Mouse (Mus musculus): ENCODE measurements around the gene Hist1h1t. TPM values are rescaled to one million over a fixed set of nuclear protein-coding genes. Genes with fewer than 3 reads are reported as not detected.

Gene Hist1h1t
- polyA plus RNA-seq, 1 experiment from 2014 or later = not detected

DNA sequence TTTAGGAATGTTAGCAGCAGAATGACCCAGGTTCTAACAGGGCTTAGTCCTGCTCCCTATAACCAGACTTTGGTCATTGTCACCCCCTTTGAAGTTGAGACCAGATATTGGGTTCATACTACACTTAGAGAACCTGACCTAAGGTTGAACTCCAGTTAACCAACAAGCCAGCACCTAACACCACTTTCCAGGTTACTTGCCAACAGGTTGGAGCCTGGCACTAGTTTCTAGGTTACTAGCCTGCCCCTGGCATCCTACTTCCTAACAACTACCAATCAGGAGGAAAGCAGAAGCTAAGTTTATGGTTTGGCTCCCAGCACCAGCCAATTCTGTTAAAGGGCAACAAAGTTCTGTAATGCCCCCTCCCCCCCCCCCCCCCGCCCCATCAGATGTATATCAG, 29.6 kb downstream of the Hist1h1t start:
- Histone ChIP-seq H3K36me3 (no peaks in the 10 kb centered on the region), H3K4me2 (replicated peaks) (no peak overlapping the region), H3K27ac (replicated peaks) (no peak overlapping the region), H3K4me1 (no peaks in the 10 kb centered on the region), H3K9ac (replicated peaks) (no peak overlapping the region), H3K4me3 (no peak overlapping the region), H3K9me3 (no peaks in the 10 kb centered on the region), H3K27me3 (no peaks in the 10 kb centered on the region)
- ATAC-seq (replicated peaks) = no peak
- 60% methylated on average over 1 of the region's 1 CpGs for WGBS

DNA sequence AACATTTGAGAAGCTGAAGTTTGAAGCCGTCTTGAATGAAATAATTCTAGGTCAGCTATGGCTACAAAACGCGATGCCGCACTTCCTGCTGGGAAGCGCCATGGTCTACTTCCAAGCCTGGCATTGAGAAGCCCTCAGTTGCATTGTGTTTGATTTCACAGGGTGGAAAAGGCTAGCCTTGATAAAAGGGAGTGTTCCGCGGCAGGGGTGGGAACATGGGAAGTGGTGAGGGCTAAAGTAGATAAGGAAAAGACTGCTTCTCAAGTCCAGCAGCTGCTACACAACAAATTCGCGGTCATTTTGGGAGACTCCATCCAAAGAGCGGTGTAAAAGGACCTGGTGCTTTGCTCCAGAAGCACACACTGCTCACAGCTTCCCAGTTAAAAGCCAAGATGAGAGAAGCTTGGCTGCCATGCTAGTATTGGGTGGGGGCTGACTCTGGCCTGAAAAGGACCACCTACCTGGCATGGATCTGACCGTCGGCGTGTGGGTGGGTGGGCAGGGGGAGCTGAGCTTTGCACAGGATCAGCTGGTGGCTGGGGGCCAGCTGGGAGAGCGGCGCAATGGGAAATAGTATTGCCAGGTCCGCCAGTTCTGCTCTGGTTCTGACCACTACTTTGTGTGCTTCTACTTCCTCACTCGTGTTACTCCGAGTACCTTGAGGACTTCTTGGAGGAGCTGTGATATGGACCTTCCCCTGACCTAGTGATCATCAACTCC, 33.0 kb downstream of the Hist1h1t start:
- Histone ChIP-seq H3K36me3 (no peaks in the 10 kb centered on the region), H3K4me3 (no peak overlapping the region), H3K9me3 (no peaks in the 10 kb centered on the region), H3K4me1 (no peaks in the 10 kb centered on the region), H3K27me3 (no peaks in the 10 kb centered on the region), H3K27ac (replicated peaks) (no peak overlapping the region), H3K4me2 (replicated peaks) (no peak overlapping the region), H3K9ac (replicated peaks) (no peak overlapping the region)
- WGBS = 91% methylated on average over 18 of the region's 18 CpGs
- no peak for ATAC-seq (replicated peaks)

DNA sequence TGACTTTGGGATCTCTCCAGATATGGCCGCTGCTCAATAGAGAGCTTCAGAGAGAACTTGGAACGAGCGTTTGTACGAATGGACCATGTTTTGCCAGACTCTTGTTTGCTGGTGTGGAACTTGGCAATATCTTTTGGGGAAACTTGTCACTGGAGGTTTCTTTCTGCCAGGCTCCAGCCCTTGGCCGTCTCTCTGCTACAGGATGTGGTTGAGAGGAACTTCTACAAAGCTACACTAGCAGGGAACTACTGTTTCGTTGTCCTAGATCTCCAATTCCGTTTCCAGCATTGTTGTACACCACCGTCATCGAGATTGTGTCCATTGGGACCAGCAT, 33.5 kb downstream of the Hist1h1t start:
- ATAC-seq (replicated peaks) = no peak
- no peak overlapping the region for H3K4me3 ChIP-seq
- no peaks in the 10 kb centered on the region for H3K27me3 ChIP-seq
- no peaks in the 10 kb centered on the region for H3K36me3 ChIP-seq
- H3K9me3 ChIP-seq = no peaks in the 10 kb centered on the region
- H3K27ac ChIP-seq (replicated peaks) = no peak overlapping the region
- 88% methylated on average over 9 of the region's 9 CpGs for WGBS
- no peak overlapping the region for H3K9ac ChIP-seq (replicated peaks)
- H3K4me2 ChIP-seq (replicated peaks) = no peak overlapping the region
- H3K4me1 ChIP-seq = no peaks in the 10 kb centered on the region

DNA sequence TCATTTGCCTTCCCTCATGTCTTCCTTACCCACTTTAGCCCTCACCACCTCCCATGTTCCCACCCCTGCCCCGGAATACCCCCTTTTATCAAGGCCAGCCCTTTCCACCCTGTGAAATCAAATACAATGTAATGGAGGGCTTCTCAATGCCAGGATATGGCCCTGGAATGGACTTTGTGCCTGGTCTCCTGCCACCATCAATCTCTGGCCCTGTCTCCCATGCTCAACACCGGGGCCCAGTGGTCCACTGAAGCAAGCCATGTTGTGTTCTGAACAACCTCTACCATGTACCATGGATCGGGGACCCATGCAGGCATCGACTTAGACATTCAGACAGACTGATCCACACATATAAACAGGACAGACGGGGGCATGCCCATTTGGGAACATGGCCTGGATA, 34.1 kb downstream of the Hist1h1t start:
- Histone ChIP-seq H3K4me3 (no peak overlapping the region), H3K36me3 (no peaks in the 10 kb centered on the region), H3K27me3 (no peaks in the 10 kb centered on the region), H3K9ac (replicated peaks) (no peak overlapping the region), H3K27ac (replicated peaks) (no peak overlapping the region), H3K4me1 (no peaks in the 10 kb centered on the region), H3K9me3 (no peaks in the 10 kb centered on the region), H3K4me2 (replicated peaks) (no peak overlapping the region)
- no peak for ATAC-seq (replicated peaks)
- 92% methylated on average over 5 of the region's 5 CpGs for WGBS

DNA sequence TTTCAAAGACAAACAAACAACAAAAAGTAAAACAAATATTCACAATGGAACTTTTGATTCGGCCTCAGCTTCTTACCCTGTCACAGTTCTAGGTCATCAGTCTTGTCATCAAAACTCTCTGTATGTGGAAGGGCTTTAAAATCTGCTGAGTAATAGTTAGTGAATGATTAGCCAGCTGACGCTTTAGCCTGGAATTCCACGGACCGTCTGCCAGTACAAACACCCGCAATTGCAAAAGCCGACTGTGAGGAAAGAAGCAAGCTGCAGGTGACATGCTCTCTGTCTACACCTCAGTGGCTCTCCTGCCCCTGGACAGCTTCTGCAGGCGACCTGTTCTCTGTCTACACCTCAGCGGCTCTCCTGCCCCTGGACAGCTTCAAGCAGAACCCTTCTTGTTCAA, 34.9 kb downstream of the Hist1h1t start:
- H3K4me3 ChIP-seq = no peak overlapping the region
- no peaks in the 10 kb centered on the region for H3K9me3 ChIP-seq
- H3K9ac ChIP-seq (replicated peaks) = no peak overlapping the region
- no peaks in the 10 kb centered on the region for H3K36me3 ChIP-seq
- ATAC-seq (replicated peaks) = no peak
- 56% methylated on average over 8 of the region's 8 CpGs for WGBS
- no peak overlapping the region for H3K4me2 ChIP-seq (replicated peaks)
- H3K27me3 ChIP-seq = no peaks in the 10 kb centered on the region
- no peaks in the 10 kb centered on the region for H3K4me1 ChIP-seq
- no peak overlapping the region for H3K27ac ChIP-seq (replicated peaks)

DNA sequence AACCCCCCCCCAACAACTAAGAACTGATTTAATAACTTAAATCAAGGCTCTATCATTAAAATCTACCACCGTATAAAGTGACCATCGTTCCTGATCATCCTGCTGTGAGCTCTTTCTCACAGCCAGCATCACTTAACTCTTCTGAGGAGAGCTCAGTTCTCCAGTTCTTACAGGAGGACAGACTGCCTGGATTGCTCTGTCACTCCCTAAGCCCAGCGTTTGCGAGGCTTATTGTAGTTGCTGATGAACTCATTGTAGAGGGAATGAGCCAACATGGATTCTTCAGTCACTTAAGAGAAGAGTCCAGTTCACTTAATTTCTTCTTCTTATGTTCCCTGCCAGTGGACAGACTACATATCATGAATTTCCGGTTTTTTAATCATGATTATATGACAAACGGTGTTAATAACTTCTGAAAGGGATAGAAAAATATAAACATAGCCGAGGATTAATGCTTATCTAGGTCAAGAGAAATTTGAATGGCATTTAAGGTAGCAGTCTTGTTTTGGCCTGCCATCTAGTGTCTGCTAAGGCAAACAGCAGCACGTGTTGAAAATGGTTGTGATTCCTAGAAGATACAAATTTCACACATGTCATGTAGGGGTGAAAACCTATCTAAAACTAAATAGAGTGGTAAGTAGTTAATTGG, 36.7 kb downstream of the Hist1h1t start:
- Histone ChIP-seq H3K4me1 (no peaks in the 10 kb centered on the region), H3K4me2 (replicated peaks) (no peak overlapping the region), H3K36me3 (no peaks in the 10 kb centered on the region), H3K9me3 (no peaks in the 10 kb centered on the region), H3K4me3 (no peak overlapping the region), H3K9ac (replicated peaks) (no peak overlapping the region), H3K27me3 (no peaks in the 10 kb centered on the region), H3K27ac (replicated peaks) (no peak overlapping the region)
- WGBS = 25% methylated on average over 8 of the region's 8 CpGs
- peak; percentile 53; the same call in 1 of the 2 replicates for ATAC-seq (replicated peaks)

DNA sequence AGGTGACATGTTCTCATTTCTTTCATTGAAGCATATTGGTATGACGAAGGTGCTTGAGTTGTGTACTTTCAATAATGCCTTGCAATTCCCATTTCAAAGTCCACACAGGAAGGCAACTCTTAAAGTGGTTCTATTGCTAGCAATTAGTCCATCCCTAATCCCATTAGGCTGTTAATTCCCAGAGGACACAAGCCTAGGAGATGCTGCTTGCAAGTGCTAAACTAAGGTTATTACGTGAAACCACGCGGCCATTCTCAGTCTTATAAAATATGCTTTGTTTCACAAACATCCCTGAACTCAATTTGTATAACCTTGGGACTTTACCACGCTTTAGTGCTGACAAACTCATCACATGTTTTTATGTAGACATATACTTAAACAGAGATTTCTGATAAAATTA, 41.5 kb downstream of the Hist1h1t start:
- Histone ChIP-seq H3K27ac (replicated peaks) (no peak overlapping the region), H3K4me1 (peaks cover 21% of the 10 kb centered on the region), H3K27me3 (no peaks in the 10 kb centered on the region), H3K9ac (replicated peaks) (no peak overlapping the region), H3K4me2 (replicated peaks) (no peak overlapping the region), H3K36me3 (no peaks in the 10 kb centered on the region), H3K9me3 (no peaks in the 10 kb centered on the region), H3K4me3 (no peak overlapping the region)
- WGBS = 83% methylated on average over 5 of the region's 5 CpGs
- no peak for ATAC-seq (replicated peaks)

DNA sequence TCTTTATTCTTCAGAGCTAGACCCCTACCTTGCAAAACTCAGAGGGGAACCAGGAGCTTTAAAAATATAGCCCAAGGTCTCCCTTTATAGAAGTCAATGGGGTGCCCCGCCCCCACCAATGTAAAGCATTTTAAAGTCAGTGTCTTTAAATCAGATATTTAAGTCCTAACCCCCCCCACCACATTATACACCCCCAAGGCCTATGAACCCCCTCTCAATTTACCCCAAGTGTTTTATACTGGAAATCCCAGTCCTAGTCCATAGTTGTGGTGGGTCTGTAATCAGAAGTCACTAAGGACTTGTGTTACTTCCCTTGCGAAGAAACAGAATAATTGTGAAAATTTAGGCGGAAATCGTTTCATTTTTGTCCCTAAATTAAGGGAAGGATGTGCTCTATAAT, 42.4 kb downstream of the Hist1h1t start:
- Histone ChIP-seq H3K27ac (replicated peaks) (peak overlapping the region; percentile 96), H3K4me1 (peaks cover 21% of the 10 kb centered on the region), H3K36me3 (no peaks in the 10 kb centered on the region), H3K9me3 (no peaks in the 10 kb centered on the region), H3K9ac (replicated peaks) (peak overlapping the region; percentile 77), H3K27me3 (no peaks in the 10 kb centered on the region), H3K4me2 (replicated peaks) (peak overlapping the region; percentile 100), H3K4me3 (peak overlapping the region; percentile 54; the same call in 1 of the 2 replicates)
- 21% methylated on average over 4 of the region's 4 CpGs for WGBS
- ATAC-seq (replicated peaks) = no peak

DNA sequence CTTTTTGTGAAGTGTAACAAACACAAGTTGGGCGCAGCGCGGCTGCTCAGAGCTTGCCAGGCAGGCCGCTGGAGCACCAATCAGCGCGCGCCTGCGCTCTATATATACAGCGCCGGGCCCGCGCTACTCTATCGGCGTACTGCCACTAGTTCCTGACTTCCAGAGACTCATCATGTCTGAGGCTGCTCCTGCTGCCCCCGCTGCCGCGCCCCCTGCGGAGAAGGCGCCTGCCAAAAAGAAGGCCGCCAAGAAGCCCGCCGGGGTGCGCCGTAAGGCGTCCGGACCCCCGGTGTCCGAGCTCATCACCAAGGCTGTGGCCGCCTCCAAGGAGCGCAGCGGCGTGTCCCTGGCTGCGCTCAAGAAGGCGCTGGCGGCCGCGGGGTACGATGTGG, 43.1 kb downstream of the Hist1h1t start, which contains the start of gene Hist1h1c:
TSS of gene Hist1h1c (plus strand) at position 132 of the 392 bp plus-strand sequence.
- H3K4me3 ChIP-seq = peak within 1 kb of the TSS; percentile 54

DNA sequence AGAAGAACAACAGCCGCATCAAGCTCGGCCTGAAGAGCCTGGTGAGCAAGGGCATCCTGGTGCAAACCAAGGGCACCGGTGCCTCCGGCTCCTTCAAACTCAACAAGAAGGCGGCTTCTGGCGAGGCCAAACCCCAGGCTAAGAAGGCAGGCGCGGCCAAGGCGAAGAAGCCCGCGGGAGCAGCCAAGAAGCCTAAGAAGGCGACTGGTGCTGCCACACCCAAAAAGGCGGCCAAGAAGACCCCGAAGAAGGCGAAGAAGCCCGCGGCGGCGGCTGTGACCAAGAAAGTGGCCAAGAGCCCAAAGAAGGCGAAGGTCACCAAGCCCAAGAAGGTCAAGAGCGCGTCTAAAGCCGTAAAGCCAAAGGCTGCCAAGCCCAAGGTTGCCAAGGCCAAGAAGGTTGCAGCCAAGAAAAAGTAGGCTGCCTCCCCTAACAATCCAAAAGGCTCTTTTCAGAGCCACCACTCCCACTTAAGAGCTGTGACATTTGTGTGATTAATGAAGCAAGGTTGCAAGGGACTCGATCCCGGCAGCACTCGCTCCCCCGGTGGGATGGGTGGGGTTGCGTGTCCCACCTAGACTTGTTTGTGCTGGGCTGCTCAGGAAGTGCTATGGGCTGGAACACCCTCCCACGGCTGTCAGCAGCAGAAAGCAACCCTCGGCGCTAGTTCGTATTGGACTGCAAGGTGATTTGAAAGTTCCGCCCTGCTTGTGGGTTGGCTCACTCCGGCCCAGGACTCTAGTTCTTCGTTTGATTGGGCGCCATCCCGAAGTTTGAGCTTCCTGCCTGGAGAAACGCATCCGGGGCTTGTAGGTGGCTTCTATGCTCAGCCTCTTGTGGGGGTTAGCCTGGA, 43.7 kb downstream of the Hist1h1t start:
- under 1% methylated on average over 39 of the region's 39 CpGs for WGBS
- H3K4me2 ChIP-seq (replicated peaks) = peak overlapping the region; percentile 100
- no peaks in the 10 kb centered on the region for H3K36me3 ChIP-seq
- peak overlapping the region; percentile 77 for H3K9ac ChIP-seq (replicated peaks)
- peak overlapping the region; percentile 54 for H3K4me3 ChIP-seq
- peak; percentile 92 for ATAC-seq (replicated peaks)
- H3K4me1 ChIP-seq = peaks cover 25% of the 10 kb centered on the region
- no peaks in the 10 kb centered on the region for H3K9me3 ChIP-seq
- peak overlapping the region; percentile 96 for H3K27ac ChIP-seq (replicated peaks)
- no peaks in the 10 kb centered on the region for H3K27me3 ChIP-seq

More for the DNA sequence above, 43.1 kb downstream of the Hist1h1t start, which contains the start of gene Hist1h1c:
- peak within 1 kb of the TSS; percentile 77 for H3K9ac ChIP-seq (replicated peaks)
- peak; percentile 96 for ATAC-seq (replicated peaks)
- H3K36me3 ChIP-seq = no peaks in the 10 kb centered on the region
- peak within 1 kb of the TSS; percentile 96 for H3K27ac ChIP-seq (replicated peaks)
- H3K9me3 ChIP-seq = no peaks in the 10 kb centered on the region
- WGBS = under 1% methylated on average over 38 of the region's 38 CpGs
- no peaks in the 10 kb centered on the region for H3K27me3 ChIP-seq
- peak within 1 kb of the TSS; percentile 100 for H3K4me2 ChIP-seq (replicated peaks)
- peaks cover 21% of the 10 kb centered on the region for H3K4me1 ChIP-seq

DNA sequence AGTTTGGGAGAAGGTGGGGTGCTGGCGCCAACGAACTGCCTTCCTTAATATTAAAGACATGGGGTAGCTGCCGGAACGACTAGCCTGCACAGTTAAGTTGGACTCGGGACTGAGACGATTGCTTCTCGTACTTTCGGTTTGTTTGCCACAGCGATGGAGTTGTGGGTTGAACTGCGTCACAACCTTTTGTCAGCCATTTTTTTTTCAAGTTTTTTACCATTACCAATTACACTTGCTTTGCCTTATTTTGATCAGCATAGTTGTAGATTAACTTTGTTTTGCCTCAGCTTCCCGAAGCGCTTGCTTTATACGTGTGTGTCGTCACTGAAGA, 44.3 kb downstream of the Hist1h1t start:
- Histone ChIP-seq H3K9ac (replicated peaks) (peak overlapping the region; percentile 77), H3K4me2 (replicated peaks) (peak overlapping the region; percentile 100), H3K9me3 (no peaks in the 10 kb centered on the region), H3K4me1 (peaks cover 30% of the 10 kb centered on the region), H3K27ac (replicated peaks) (peak overlapping the region; percentile 96), H3K4me3 (peak overlapping the region; percentile 54), H3K27me3 (no peaks in the 10 kb centered on the region), H3K36me3 (no peaks in the 10 kb centered on the region)
- no peak for ATAC-seq (replicated peaks)
- 1% methylated on average over 14 of the region's 14 CpGs for WGBS

DNA sequence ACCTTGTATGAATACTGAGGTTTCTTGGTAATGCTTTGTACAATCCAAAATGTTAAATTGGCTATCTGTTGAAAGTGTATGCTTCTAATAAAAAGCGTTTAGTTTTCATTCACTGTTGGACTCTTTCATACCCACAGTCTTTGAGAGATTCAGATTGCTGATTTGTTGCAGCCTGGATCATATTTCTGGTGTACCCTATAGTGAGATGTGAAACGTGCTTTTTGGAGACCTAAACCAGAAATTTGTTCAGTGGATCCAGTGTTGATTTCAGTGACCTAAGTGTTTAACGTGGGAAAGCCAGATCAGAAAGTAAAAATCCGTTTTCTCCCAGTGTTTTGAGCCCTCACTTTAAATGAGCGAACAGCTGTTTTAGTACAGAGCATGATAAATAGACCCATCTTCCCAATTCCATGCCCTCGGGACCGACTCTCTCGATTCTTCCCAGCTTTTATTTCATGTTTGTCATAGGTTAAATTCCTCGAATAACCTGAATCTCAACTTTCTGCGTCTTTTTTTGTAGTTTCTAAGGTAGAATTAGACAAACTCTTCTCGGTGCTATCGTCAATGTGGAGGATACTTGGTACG, 44.7 kb downstream of the Hist1h1t start:
- Histone ChIP-seq H3K4me1 (peaks cover 30% of the 10 kb centered on the region), H3K27ac (replicated peaks) (peak overlapping the region; percentile 96), H3K36me3 (no peaks in the 10 kb centered on the region), H3K4me3 (peak overlapping the region; percentile 54), H3K9ac (replicated peaks) (peak overlapping the region; percentile 77), H3K9me3 (no peaks in the 10 kb centered on the region), H3K4me2 (replicated peaks) (peak overlapping the region; percentile 100), H3K27me3 (no peaks in the 10 kb centered on the region)
- no peak for ATAC-seq (replicated peaks)
- WGBS = 33% methylated on average over 13 of the region's 13 CpGs
